Mouse (Mus musculus) liver, postnatal 0 days (tissue): ENCODE data around the gene Adamts9.

Experiments used
- CTCF ChIP-seq: sonication (generic); IDR thresholded peaks from 2 replicates; pipeline ENCODE4 v1.5.1; 2016; ENCODE audit warnings: antibody characterized with exemption, low read depth
- EP300 ChIP-seq: IDR thresholded peaks from 2 replicates; pipeline ENCODE4 v1.6.1; 2016; ENCODE audit warnings: antibody characterized with exemption, low read depth, mild to moderate bottlenecking

DNA sequence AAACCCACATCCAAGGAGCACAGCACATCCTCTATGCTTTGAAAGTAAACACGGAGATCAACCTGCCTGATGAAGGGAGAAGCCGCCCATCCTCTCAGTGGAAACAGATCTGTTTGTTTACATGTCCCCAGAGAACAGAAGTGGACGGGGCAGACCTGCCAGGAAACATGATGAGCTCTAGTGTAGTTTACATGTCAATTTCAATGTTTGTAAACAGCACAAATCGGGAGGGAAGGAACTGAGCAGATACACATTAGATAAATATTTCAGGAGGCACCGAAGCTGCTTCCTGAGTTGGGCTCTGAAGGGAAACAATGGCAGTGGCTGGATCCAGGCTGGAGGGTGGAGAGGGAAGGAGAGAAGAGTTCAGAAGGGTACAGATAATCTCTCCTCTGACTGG lies 187.5 kb downstream of the Adamts9 start:
- no peak for TF ChIP-seq CTCF
- TF ChIP-seq EP300 = no peak
